Mouse (Mus musculus) neural tube, embryonic 13.5 days (tissue): ENCODE data around the gene Kif21a. TPM values are rescaled to one million over a fixed set of nuclear protein-coding genes. Genes with fewer than 3 reads are reported as not detected.

Experiments
- ATAC-seq: fragments of 200-750 bp; cut with Nextera tagmentation; 2 replicates; pipeline ENCODE4 v1.8.0; 2017; ENCODE audit warnings: low read depth, mild to moderate bottlenecking, moderate TSS enrichment, moderate library complexity
- H3K27ac ChIP-seq: fragments of 300-500 bp; sonication (generic); replicated peaks from 2 replicates; pipeline ENCODE4 v1.5.1; 2015; ENCODE audit warnings: moderate library complexity, mild to moderate bottlenecking, inconsistent platforms
- H3K27me3 ChIP-seq: fragments of 300-500 bp; sonication (generic); 2 replicates; pipeline ENCODE4 v1.6.1; 2015; ENCODE audit warnings: mild to moderate bottlenecking, inconsistent platforms
- H3K36me3 ChIP-seq: fragments of 300-500 bp; sonication (generic); 2 replicates; pipeline ENCODE4 v1.6.1; 2015; ENCODE audit warnings: mild to moderate bottlenecking, inconsistent platforms
- H3K4me1 ChIP-seq: fragments of 300-500 bp; sonication (generic); replicated peaks from 2 replicates; pipeline ENCODE4 v1.6.1; 2015; ENCODE audit warnings: inconsistent platforms
- H3K4me2 ChIP-seq: fragments of 300-500 bp; sonication (generic); 2 replicates; pipeline ENCODE4 v1.6.1; 2015; ENCODE audit warnings: inconsistent platforms, mild to moderate bottlenecking, moderate library complexity
- H3K4me3 ChIP-seq: fragments of 300-500 bp; sonication (generic); 2 replicates; pipeline ENCODE4 v1.5.1; 2015; ENCODE audit warnings: mild to moderate bottlenecking, inconsistent platforms
- H3K9ac ChIP-seq: fragments of 300-500 bp; sonication (generic); 2 replicates; pipeline ENCODE4 v1.6.1; 2015; ENCODE audit warnings: moderate library complexity, mild to moderate bottlenecking, inconsistent platforms
- H3K9me3 ChIP-seq: fragments of 300-500 bp; sonication (generic); 2 replicates; pipeline ENCODE4 v1.6.1; 2016; ENCODE audit warnings: inconsistent platforms
- WGBS: fragments of 180-500 bp; shearing (Covaris S2); methylation state at CpG from one replicate; pipeline ENCODE4 v1.1.7; 2015; 5-methylcytosine and 5-hydroxymethylcytosine counted together
- polyA plus RNA-seq: library from polyadenylated mRNA; unstranded; fragments of >200 nt; fragmentation: Nextera tagmentation; extraction: Ambion mirVana; gene quantifications from 2 replicates; pipeline ENCODE4 v1.2.1, GENCODE M21; 2015

Gene Kif21a
- polyA plus RNA-seq = 42.0 and 46.0 TPM in 2 replicates

DNA sequence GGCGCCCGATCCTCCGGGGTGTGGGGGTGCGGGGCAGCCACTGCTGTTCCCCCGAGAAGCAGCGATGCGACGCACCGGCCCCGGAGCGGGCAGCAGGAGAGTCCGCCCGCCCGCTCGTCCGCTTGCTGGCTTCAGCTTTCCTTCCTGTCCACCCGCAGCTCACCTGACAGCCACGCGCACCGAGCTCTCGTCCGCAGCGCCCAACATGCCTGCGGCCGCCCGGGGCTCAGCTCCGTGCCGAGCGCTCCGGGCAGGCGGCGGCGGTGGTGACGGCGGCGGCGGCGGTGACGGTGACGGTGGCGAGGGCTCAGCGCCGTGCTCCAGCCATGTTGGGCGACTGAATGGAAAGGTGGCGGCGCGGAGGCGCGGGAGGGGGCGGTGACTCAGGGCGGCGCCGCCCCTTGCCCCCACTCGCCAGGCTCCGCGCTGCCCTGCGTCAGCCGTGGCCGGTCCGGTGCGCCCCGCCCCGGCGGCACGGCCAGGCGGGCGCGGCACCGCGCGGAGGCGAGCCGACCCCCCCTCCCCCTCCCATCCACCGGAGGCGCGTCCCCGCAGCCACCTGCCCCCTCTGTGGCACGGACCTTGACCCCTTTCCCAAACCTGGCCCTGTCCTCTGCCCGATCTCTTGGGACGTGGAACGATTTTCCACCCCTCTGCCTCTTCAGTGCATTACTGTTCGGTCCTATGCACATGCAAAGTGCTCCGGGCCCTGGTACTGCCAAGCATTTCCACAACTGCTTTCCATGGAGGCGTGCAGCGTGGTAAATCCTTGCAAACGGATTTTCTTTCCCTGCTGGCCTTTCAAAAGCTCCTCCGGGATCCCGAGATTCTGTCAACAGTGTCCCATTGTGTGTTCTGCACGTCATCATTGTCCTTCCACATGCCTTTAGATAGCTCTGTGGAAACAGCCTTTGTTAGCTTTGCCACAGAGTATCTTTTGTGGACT is at the start of gene Kif21a:
TSS of gene Kif21a (minus strand) at position 453 of the 946 bp plus-strand sequence.
- Histone ChIP-seq H3K9ac (peak within 1 kb of the TSS; percentile 99), H3K27me3 (no peaks in the 10 kb centered on the region), H3K4me1 (peaks cover 44% of the 10 kb centered on the region), H3K4me2 (peak within 1 kb of the TSS; percentile 80), H3K36me3 (no peaks in the 10 kb centered on the region), H3K9me3 (no peaks in the 10 kb centered on the region), H3K4me3 (peak within 1 kb of the TSS; percentile 95), H3K27ac (peak within 1 kb of the TSS; percentile 100)
- whole genome bisulfite sequencing = 1% methylated on average over 67 of the region's 89 CpGs
- peak; percentile 94 for ATAC-seq

DNA sequence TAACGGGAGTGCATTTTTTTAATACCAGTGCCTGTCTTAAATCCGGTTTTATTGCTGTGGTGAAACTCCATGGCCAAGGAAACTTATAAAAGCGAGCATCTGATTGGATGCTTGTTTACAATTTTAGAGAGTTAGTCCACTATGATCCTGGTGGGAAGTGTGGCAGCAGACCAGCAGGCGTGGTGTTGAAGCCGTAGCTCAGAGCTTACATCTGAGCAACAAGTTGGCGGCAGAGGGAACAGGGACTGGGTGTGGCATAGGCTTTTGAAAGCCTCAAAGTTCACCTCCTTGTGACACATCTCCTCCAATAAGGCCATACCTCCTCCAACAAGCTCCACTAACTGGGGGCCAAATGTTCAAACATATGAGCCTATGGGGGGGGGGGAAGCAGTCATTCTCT is 46.9 kb upstream of the Kif21a start:
- H3K4me2 ChIP-seq = no peak overlapping the region
- WGBS = 88% methylated on average over 6 of the region's 6 CpGs
- H3K4me1 ChIP-seq = peaks cover 7% of the 10 kb centered on the region
- H3K27me3 ChIP-seq = no peaks in the 10 kb centered on the region
- H3K9ac ChIP-seq = no peak overlapping the region
- no peaks in the 10 kb centered on the region for H3K9me3 ChIP-seq
- H3K4me3 ChIP-seq = no peak overlapping the region
- no peak overlapping the region for H3K27ac ChIP-seq
- H3K36me3 ChIP-seq = no peaks in the 10 kb centered on the region
- ATAC-seq = no peak

DNA sequence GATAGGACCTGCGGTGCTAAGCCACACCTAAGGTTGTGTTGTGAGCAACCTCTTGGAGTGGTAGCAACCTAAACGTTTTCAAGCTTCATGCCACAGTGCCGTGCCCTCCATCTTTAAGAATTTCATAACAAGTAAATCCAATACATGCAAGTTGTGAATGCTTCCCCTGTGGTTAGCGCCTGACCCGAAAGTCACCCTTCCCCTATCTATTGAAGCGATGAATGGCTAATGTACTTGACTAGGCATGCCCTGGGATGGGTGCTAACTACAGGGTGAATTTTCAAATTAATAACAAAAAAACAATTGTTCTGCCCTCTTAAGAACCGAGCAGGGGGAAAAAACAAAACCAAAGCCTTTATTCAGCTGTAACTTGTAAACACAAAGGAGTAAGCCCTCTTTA is 39.7 kb upstream of the Kif21a start:
- no peak for ATAC-seq
- Histone ChIP-seq H3K4me3 (no peak overlapping the region), H3K27ac (no peak overlapping the region), H3K36me3 (no peaks in the 10 kb centered on the region), H3K4me2 (no peak overlapping the region), H3K4me1 (peaks cover 7% of the 10 kb centered on the region), H3K27me3 (no peaks in the 10 kb centered on the region), H3K9me3 (no peaks in the 10 kb centered on the region), H3K9ac (no peak overlapping the region)
- WGBS = 63% methylated on average over 7 of the region's 7 CpGs

DNA sequence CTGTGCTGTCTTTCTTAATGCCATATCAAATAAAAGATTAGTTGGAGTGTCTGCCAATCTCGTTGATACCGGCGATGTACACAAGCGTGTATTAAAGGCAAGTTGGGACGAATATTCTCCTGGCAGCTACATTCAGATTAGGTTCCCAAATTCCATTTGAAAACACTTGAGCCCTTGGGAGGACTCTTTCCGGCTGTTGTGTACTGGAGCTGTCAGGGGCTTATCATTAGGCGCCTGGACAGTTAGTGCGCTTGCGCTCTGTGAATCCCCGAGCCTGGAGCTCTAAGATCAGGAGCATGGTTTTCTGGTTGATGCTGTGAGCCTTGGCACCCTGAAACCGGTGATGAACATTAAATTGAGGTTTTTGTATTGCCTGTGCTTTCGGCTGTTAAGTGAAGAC is 38.3 kb upstream of the Kif21a start:
- Histone ChIP-seq H3K4me2 (no peak overlapping the region), H3K4me1 (peaks cover 7% of the 10 kb centered on the region), H3K36me3 (no peaks in the 10 kb centered on the region), H3K4me3 (no peak overlapping the region), H3K27ac (no peak overlapping the region), H3K9ac (no peak overlapping the region), H3K9me3 (no peaks in the 10 kb centered on the region), H3K27me3 (no peaks in the 10 kb centered on the region)
- no peak for ATAC-seq
- WGBS = 93% methylated on average over 12 of the region's 12 CpGs

DNA sequence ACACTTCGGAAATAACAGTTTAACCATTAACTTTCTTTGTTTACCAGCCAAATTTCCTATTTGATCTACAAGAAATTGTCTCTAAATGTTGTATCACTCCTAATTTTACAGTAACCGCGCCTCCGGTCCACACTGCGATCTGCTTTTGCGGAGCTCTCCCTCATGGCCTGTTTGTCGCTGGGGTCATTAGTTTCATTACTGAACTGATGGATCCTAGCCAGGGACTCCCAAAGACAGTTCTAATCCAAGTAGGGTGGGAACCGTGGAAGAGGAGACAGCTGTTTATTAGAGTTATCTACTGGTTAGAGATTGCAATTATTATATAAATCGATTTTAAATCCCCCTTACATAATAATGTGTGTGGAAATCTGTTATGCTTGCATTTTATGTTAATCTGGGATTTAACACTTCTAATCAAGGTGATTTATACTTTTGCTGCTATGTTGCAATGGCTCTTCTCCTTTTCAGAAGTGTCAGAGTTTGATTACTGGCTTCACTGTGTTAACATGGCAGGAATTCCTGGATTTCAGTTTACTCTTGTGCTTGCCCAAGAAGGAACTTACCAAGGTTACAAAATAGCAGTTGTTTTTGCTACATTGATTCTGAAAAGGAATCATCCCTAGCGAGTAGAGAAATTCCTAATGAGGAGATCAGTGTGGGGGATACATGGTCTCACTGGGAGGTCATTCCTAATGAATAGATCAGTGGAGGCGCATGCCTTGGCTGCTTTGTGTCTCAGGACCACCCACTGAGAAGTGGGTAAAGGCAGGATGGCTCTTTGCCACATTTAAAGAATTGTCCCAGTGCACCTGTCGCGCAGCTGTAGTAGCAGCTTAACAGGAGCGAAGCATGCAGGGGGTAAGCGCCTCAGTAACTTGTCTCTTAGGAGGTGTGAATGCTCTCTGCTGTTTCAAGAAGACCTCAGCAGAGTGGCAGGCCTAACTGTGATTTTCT is 28.0 kb upstream of the Kif21a start:
- Histone ChIP-seq H3K9ac (no peak overlapping the region), H3K4me3 (no peak overlapping the region), H3K27ac (no peak overlapping the region; the same call in 1 of the 2 replicates), H3K4me2 (no peak overlapping the region), H3K9me3 (no peaks in the 10 kb centered on the region), H3K4me1 (peaks cover 13% of the 10 kb centered on the region), H3K36me3 (no peaks in the 10 kb centered on the region), H3K27me3 (no peaks in the 10 kb centered on the region)
- 20% methylated on average over 15 of the region's 15 CpGs for WGBS
- peak; percentile 81 for ATAC-seq

DNA sequence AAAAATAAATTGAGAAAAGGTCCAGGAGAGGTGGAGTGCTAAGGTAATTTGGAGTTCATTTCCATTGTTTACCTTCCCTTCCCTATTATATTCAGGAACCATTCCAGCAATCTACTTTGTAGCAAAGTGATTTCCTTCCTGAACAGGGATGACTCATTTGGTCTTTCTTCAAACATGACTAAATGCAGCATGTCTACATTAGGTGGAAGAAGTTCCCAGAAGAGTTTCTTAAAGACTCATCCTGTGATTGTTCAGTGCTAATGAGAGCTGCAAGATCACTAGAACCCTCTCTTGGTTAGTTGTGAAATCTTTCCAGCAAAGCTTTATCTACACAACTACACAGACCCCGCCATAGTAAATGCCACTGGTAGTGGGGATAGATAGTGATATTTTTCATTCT is 22.7 kb upstream of the Kif21a start:
- 81% methylated on average over 1 of the region's 1 CpGs for WGBS
- Histone ChIP-seq H3K27ac (no peak overlapping the region), H3K9ac (no peak overlapping the region), H3K27me3 (no peaks in the 10 kb centered on the region), H3K9me3 (no peaks in the 10 kb centered on the region), H3K4me1 (peaks cover under 1% of the 10 kb centered on the region; the same call in 1 of the 2 replicates), H3K4me2 (no peak overlapping the region), H3K36me3 (no peaks in the 10 kb centered on the region), H3K4me3 (no peak overlapping the region)
- no peak for ATAC-seq

DNA sequence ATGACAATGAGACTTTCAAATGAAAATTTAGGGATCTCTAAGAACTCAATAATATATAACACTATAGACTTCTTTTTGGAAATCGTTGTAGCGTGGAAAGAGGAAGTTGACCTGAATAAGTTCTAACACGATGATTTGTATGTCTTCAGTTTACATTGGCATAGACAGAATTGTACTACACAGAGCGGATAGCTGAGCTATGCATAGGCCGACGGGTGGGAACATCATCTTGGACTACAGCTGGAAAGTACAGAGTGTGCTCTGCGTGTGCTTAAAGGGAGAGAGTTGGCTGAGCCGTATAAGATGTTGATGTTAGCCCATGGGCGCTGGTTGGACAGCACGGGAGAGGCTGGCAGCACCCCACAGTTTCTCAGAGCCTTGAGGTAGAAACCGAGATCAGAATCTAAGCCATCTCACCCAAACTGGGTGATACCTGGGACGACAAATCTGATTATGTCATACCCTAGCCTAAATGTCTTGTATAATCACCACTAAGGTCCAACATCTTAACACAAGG is 14.6 kb upstream of the Kif21a start:
- 87% methylated on average over 12 of the region's 12 CpGs for WGBS
- H3K9me3 ChIP-seq = no peaks in the 10 kb centered on the region
- no peaks in the 10 kb centered on the region for H3K4me1 ChIP-seq
- no peak overlapping the region for H3K4me2 ChIP-seq
- H3K9ac ChIP-seq = no peak overlapping the region
- no peak overlapping the region for H3K4me3 ChIP-seq
- no peak overlapping the region for H3K27ac ChIP-seq
- no peak for ATAC-seq
- H3K27me3 ChIP-seq = no peaks in the 10 kb centered on the region
- H3K36me3 ChIP-seq = no peaks in the 10 kb centered on the region

DNA sequence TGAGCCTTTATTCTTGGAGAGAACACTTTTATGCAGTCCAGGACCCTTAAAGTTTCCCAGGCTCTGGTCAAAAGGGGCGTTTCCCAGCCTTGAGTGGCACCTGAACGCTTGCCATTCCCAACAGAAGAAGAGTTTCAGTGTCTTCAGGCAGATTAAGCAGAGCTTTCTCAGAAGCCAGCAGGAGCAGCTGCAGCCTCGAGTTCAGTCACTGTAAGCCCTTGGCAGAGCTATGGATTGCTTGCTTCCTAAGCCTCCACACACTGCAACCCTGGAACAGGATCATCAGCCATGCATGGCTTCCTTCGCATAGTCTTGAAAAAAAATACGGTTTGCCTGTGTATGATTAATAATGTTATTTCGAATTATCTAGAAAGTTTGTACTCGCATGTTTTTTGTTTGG is 14.1 kb upstream of the Kif21a start:
- WGBS = 70% methylated on average over 7 of the region's 7 CpGs
- no peak for ATAC-seq
- no peaks in the 10 kb centered on the region for H3K9me3 ChIP-seq
- H3K4me2 ChIP-seq = no peak overlapping the region
- no peak overlapping the region for H3K4me3 ChIP-seq
- no peaks in the 10 kb centered on the region for H3K27me3 ChIP-seq
- no peak overlapping the region for H3K27ac ChIP-seq
- no peaks in the 10 kb centered on the region for H3K36me3 ChIP-seq
- no peaks in the 10 kb centered on the region for H3K4me1 ChIP-seq
- H3K9ac ChIP-seq = no peak overlapping the region

DNA sequence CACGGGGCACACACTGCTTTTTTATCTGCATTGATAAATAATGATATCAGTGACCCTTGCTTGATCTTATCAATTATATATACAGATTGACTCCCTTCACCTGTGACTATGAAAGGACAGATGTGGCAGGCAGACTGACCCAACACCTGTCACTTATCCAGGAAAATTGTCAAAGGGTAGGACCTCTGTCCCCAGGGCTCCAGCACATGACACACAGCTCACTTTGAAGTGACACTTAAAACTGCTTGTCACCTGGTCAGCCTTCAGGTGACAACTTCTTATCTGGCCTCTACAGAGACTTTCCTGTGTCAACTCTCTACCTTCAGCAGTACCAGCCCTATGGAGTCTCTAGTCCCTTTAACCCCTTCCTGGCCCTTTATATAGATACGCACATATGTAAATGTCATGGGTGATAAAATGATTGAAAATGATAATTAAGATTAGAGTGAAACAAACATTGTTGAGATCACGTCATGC is 7.2 kb upstream of the Kif21a start:
- WGBS = 55% methylated on average over 3 of the region's 3 CpGs
- peaks cover 15% of the 10 kb centered on the region for H3K4me1 ChIP-seq
- no peak overlapping the region for H3K27ac ChIP-seq
- H3K4me2 ChIP-seq = no peak overlapping the region
- H3K27me3 ChIP-seq = no peaks in the 10 kb centered on the region
- ATAC-seq = peak; percentile 25; the same call in 1 of the 2 replicates
- no peak overlapping the region for H3K9ac ChIP-seq
- H3K4me3 ChIP-seq = no peak overlapping the region
- H3K36me3 ChIP-seq = no peaks in the 10 kb centered on the region
- H3K9me3 ChIP-seq = no peaks in the 10 kb centered on the region

DNA sequence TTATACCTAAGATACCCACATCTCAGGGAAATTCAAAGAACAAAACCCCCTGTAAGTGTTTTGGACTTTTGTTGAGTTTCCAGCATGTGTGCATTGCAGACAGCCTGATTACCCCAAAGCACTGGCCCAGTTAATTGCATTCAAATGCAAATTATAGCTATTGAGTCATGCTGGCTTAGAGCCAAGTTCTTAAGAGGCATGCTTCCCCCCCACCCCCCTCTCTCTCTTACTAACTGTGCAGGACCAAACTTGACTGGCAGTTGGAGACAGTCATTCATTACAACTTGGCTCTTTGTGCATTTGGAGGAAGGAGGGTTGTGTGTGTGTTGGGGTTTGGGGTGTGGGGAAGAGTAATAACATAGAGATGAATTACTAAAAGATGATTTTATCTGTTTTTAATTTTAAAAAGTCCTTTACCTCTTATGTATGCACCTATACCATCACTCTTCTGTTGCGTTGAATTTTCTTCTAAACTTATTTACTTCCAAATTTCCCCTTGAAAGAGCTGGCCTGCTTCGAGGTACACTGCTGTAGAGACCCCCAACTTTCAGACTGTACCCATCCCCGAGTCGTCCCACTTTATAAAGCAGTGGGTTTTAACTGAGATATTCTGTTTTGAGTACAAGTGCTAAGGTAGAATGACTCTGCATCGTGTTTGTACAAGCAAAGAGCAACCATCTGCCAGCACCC is 6.6 kb upstream of the Kif21a start:
- ATAC-seq = peak; percentile 86
- WGBS = 41% methylated on average over 5 of the region's 5 CpGs
- no peak overlapping the region for H3K4me2 ChIP-seq
- no peak overlapping the region for H3K9ac ChIP-seq
- H3K4me3 ChIP-seq = no peak overlapping the region
- no peaks in the 10 kb centered on the region for H3K9me3 ChIP-seq
- H3K4me1 ChIP-seq = peaks cover 15% of the 10 kb centered on the region
- no peaks in the 10 kb centered on the region for H3K27me3 ChIP-seq
- H3K27ac ChIP-seq = no peak overlapping the region
- no peaks in the 10 kb centered on the region for H3K36me3 ChIP-seq

DNA sequence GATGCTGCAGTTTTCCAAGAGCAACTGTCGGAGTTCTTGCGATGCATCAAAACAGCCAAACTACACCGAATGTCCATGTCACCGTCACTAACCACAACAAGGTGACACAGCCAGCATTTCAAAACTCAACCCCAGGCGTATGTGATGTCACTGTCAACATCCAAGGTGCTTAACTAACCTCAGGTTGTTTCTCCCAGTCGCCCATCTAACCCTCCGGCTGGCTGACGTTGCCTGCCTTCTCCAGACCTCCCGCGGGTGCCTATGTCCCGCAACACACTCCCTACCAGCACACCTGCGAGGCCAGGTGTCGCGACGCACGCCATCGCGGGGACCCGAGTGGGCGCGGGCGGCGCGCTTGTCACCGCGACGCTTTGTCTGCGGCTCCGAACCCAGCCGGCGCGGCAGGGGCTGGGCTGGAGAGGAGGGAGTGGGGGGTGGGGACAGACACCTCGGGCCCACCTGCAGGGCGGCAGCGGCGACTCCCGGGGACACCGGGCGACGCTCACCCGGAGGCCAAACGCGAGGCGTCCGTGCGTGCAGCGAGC is 725 bp downstream of the Kif21a start:
- peaks cover 44% of the 10 kb centered on the region for H3K4me1 ChIP-seq
- peak overlapping the region; percentile 99 for H3K9ac ChIP-seq
- peak overlapping the region; percentile 100 for H3K27ac ChIP-seq
- peak; percentile 71 for ATAC-seq
- WGBS = under 1% methylated on average over 47 of the region's 47 CpGs
- peak overlapping the region; percentile 80 for H3K4me2 ChIP-seq
- no peaks in the 10 kb centered on the region for H3K36me3 ChIP-seq
- H3K9me3 ChIP-seq = no peaks in the 10 kb centered on the region
- peak overlapping the region; percentile 95 for H3K4me3 ChIP-seq
- H3K27me3 ChIP-seq = no peaks in the 10 kb centered on the region
